Mouse (Mus musculus) liver, postnatal 0 days (tissue): ENCODE results near the gene Pcnx4. TPM values are rescaled to one million over a fixed set of nuclear protein-coding genes. Genes with fewer than 3 reads are reported as not detected.
A peak's percentile ranks its signal among the peaks of the same experiment; 100 is the strongest.

Source experiments
- ATAC-seq: fragments of 200-750 bp; cut with Nextera tagmentation; 2 replicates; pipeline ENCODE4 v1.8.0; 2017; ENCODE audit warnings: mild to moderate bottlenecking, moderate library complexity
- DNase-seq: peaks from one replicate; pipeline ENCODE4 v3.0.0-alpha.2; 2016
- H3K27ac ChIP-seq: fragments of 300-500 bp; sonication (generic); 2 replicates; pipeline ENCODE4 v1.5.1; 2014; ENCODE audit warnings: antibody characterized with exemption, moderate library complexity, mild to moderate bottlenecking, low read depth
- H3K27me3 ChIP-seq: fragments of 300-500 bp; sonication (generic); 2 replicates; pipeline ENCODE4 v1.6.1; 2014; ENCODE audit warnings: low read length, control low read depth, mixed read lengths; ENCODE audit not compliant: insufficient read depth
- H3K36me3 ChIP-seq: fragments of 300-500 bp; sonication (generic); replicated peaks from 2 replicates; pipeline ENCODE4 v1.6.1; 2014; ENCODE audit warnings: mild to moderate bottlenecking, control low read depth, low read length, moderate library complexity, mixed read lengths; ENCODE audit not compliant: insufficient read depth
- H3K4me1 ChIP-seq: fragments of 300-500 bp; sonication (generic); 2 replicates; pipeline ENCODE4 v1.6.1; 2014; ENCODE audit warnings: antibody characterized with exemption, mild to moderate bottlenecking, control low read depth; ENCODE audit not compliant: insufficient read depth
- H3K4me2 ChIP-seq: fragments of 300-500 bp; sonication (generic); 2 replicates; pipeline ENCODE4 v1.6.1; 2014; ENCODE audit warnings: low read depth, mild to moderate bottlenecking, low read length, moderate library complexity, mixed read lengths
- H3K4me3 ChIP-seq: fragments of 300-500 bp; sonication (generic); 2 replicates; pipeline ENCODE4 v1.5.1; 2014; ENCODE audit warnings: low read depth, low read length
- H3K9ac ChIP-seq: fragments of 300-500 bp; sonication (generic); replicated peaks from 2 replicates; pipeline ENCODE4 v1.6.1; 2014; ENCODE audit warnings: mild to moderate bottlenecking, moderate library complexity
- H3K9me3 ChIP-seq: fragments of 300-500 bp; sonication (generic); 2 replicates; pipeline ENCODE4 v1.6.1; 2016; ENCODE audit warnings: mild to moderate bottlenecking, control low read depth, low read length, mixed read lengths
- CTCF ChIP-seq: sonication (generic); IDR thresholded peaks from 2 replicates; pipeline ENCODE4 v1.5.1; 2016; ENCODE audit warnings: antibody characterized with exemption, low read depth
- EP300 ChIP-seq: IDR thresholded peaks from 2 replicates; pipeline ENCODE4 v1.6.1; 2016; ENCODE audit warnings: antibody characterized with exemption, low read depth, mild to moderate bottlenecking
- WGBS: fragments of 180-500 bp; shearing (Covaris S2); extraction: QIAGEN DNeasy Blood & Tissue Kit; methylation state at CpG from one replicate; pipeline ENCODE4 v1.1.7; 2014; ENCODE audit not compliant: insufficient replicate concordance; 5-methylcytosine and 5-hydroxymethylcytosine counted together
- polyA plus RNA-seq: library from polyadenylated mRNA; unstranded; fragments of >200 nt; fragmentation: Nextera tagmentation; extraction: Ambion mirVana; gene quantifications from 2 replicates; pipeline ENCODE4 v1.2.1, GENCODE M21; 2015

Pcnx4 gene
- polyA plus RNA-seq, 1 experiment from 2014 or later, result 1.9 TPM

DNA sequence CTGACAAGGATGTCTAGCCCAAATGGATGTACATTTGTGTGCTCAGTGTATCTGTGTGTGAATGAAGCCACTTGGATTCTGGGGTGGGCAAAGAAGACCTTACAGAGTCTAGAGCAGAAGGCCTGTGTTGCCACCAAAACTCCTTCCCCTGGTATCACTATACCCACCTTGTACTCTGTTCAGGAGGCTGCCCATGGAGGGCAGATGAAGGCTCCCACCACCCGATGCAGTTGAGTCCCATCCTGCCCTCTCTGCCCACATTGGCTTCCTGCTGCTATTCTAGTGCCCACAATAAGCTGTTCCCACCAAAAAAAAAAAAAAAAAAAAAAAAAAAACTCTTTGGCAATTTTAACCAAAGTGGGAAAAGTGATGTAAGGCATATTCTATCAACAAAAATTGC lies 85.3 kb downstream of the Pcnx4 start:
- no peak overlapping the region for H3K27ac ChIP-seq
- H3K4me3 ChIP-seq, result no peak overlapping the region
- no peak overlapping the region for H3K4me2 ChIP-seq
- ATAC-seq (no peak; the same call in 1 of the 2 replicates), DNase-seq (no peak)
- H3K9me3 ChIP-seq, result no peaks in the 10 kb centered on the region
- no peaks in the 10 kb centered on the region for H3K4me1 ChIP-seq
- H3K36me3 ChIP-seq, result no peaks in the 10 kb centered on the region
- TF ChIP-seq EP300, result no peak
- TF ChIP-seq CTCF, result no peak
- 33% methylated on average over 1 of the region's 1 CpGs for whole genome bisulfite sequencing
- H3K27me3 ChIP-seq, result no peaks in the 10 kb centered on the region
- no peak overlapping the region for H3K9ac ChIP-seq

GRCm38 (mm10) chr12:72622853-72623496 lies 86.8 kb downstream of the Pcnx4 start:
- Histone ChIP-seq H3K27ac (no peak overlapping the region), H3K4me3 (no peak overlapping the region), H3K4me2 (no peak overlapping the region), H3K9ac (no peak overlapping the region), H3K9me3 (no peaks in the 10 kb centered on the region), H3K36me3 (no peaks in the 10 kb centered on the region), H3K4me1 (no peaks in the 10 kb centered on the region), H3K27me3 (no peaks in the 10 kb centered on the region)
- no peak for ATAC-seq
- 28% methylated on average over 5 of the region's 5 CpGs for WGBS
- DNase-seq, result no peak
- TF ChIP-seq EP300, result peak; percentile 64
- TF ChIP-seq CTCF, result no peak

DNA sequence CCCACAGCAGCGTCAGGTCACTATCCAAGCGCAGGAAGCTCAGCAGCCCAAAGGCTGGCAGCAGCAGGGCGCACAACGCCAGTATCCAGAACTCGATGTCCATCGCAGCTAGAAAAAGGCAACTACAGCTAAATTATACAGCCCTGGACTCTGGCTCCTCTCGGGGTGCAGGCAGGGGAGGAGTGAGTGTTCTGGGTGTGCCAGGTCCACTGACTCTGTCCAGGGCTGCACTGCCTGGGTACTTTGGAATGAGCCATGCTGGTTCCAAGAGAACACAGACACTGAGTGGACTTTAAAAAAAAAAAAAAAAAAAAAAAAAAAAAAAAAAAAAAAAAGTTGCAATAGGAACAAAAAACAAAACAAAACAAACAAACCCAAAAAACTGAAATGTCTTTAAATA lies 92.6 kb downstream of the Pcnx4 start:
- no peak overlapping the region for H3K9ac ChIP-seq
- H3K27ac ChIP-seq, result no peak overlapping the region
- no peak overlapping the region for H3K4me3 ChIP-seq
- no peaks in the 10 kb centered on the region for H3K9me3 ChIP-seq
- no peak for DNase-seq
- TF ChIP-seq CTCF, result no peak
- TF ChIP-seq EP300, result no peak
- H3K36me3 ChIP-seq, result no peaks in the 10 kb centered on the region
- no peak for ATAC-seq
- no peak overlapping the region for H3K4me2 ChIP-seq
- no peaks in the 10 kb centered on the region for H3K4me1 ChIP-seq
- 86% methylated on average over 7 of the region's 7 CpGs for WGBS
- H3K27me3 ChIP-seq, result no peaks in the 10 kb centered on the region

Other genes starting within 250 kb of the Pcnx4 start
- 0.85 and 1.5 TPM in 2 replicates for gene Rtn1, start 127.3 kb upstream of the Pcnx4 start, polyA plus RNA-seq
- gene Lrrc9, start 94.5 kb upstream of the Pcnx4 start, polyA plus RNA-seq, result 0.11 and 0.12 TPM in 2 replicates
- gene Gm4756, start 113.3 kb downstream of the Pcnx4 start, polyA plus RNA-seq, result 0.17 and 0.25 TPM in 2 replicates
- gene Dhrs7, start 128.5 kb downstream of the Pcnx4 start, polyA plus RNA-seq, result 54.0 and 54.4 TPM in 2 replicates
- 36.1 and 42.8 TPM in 2 replicates for gene Ppm1a, start 221.1 kb downstream of the Pcnx4 start, polyA plus RNA-seq